Mouse (Mus musculus) heart, postnatal 0 days (tissue): Measurements from ENCODE around the gene Tpst1.

ENCODE experiments used
- CTCF ChIP-seq: IDR thresholded peaks from 2 replicates; pipeline ENCODE4 v1.5.1; 2016; ENCODE audit warnings: antibody characterized with exemption, control low read depth, low read depth
- EP300 ChIP-seq: IDR thresholded peaks from 2 replicates; pipeline ENCODE4 v1.6.1; 2016; ENCODE audit warnings: antibody characterized with exemption, low read depth

DNA sequence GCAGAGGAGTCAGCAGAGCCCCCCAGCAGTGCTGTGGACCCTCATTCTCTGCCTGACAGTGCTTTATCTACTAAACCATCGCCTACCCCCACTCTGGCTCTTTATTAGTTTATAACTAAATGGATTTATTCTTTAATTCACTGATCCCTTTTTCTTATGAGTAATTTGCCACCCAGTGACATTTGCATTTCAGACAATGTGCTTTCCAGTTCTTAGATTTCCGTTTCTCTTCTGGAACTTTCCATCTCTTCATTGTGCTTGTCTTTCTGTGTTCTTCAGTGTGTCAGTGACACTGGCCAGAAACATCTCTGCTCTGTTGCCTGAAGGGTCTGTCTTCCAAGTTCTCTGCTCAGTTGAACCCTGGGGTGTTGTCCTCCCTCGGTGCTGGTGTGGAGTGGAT is 46.1 kb downstream of the Tpst1 start:
- TF ChIP-seq EP300 (no peak), CTCF (no peak)
